Mouse (Mus musculus): Measurements from ENCODE around the gene Slc25a22.

- no peak for TF ChIP-seq CTCF (IDR thresholded peaks at IDR 0.05; ENCODE audit: extremely low read depth, insufficient read length, insufficient replicate concordance, low read depth, low read length)
- no peak for TF ChIP-seq POLR2A (IDR thresholded peaks at IDR 0.05; ENCODE audit: low read depth, low read length)
Measured at GRCm38 (mm10) chr7:141423811-141424210, 13.9 kb downstream of the Slc25a22 start.

All from small intestine, adult 2 months (tissue).